Mouse (Mus musculus): ENCODE measurements at regions not wholly inside any gene's neighbourhood (a gene's known extent, or its start where the extent isn't known, plus 50 kb on each side); places are given as distances from the start of the nearest gene placed in this dataset.

GRCm38 (mm10) chr10:83937168-83937567, 214.5 kb downstream of the 1500009L16Rik start:
- no peak for TF ChIP-seq E2F4 (IDR thresholded peaks at IDR 0.05; ENCODE audit: insufficient read depth)
- TF ChIP-seq CEBPB (IDR thresholded peaks at IDR 0.05; ENCODE audit: insufficient read depth, poor library complexity, severe bottlenecking) = no peak
- no peak for TF ChIP-seq POLR2A (IDR thresholded peaks at IDR 0.05; ENCODE audit: insufficient read length, low read depth)
- no peak for TF ChIP-seq MAX (IDR thresholded peaks at IDR 0.05; ENCODE audit: low read depth)
- TF ChIP-seq REST (IDR thresholded peaks at IDR 0.05; ENCODE audit: insufficient read depth, insufficient read length) = no peak
- TF ChIP-seq MYOD1 (IDR thresholded peaks at IDR 0.05; ENCODE audit: control insufficient read depth in 1 of 3, insufficient read length in 2 of 3, low read depth in 2 of 3) = no peak
- no peak for TF ChIP-seq MYOG (IDR thresholded peaks at IDR 0.05; ENCODE audit: control insufficient read depth in 1 of 3, insufficient read depth in 1 of 3, insufficient read length in 2 of 3, low read depth in 2 of 3)
- no peak for TF ChIP-seq TCF12 (IDR thresholded peaks at IDR 0.05; ENCODE audit: insufficient read depth, poor library complexity, severe bottlenecking)
- no peak for TF ChIP-seq USF1 (IDR thresholded peaks at IDR 0.05; ENCODE audit: low read depth)
- TF ChIP-seq POLR2AphosphoS2 (IDR thresholded peaks at IDR 0.05; ENCODE audit: insufficient read length, low read depth) = no peak
- TF ChIP-seq TCF3 (IDR thresholded peaks at IDR 0.05; ENCODE audit: insufficient read length, low read depth) = no peak
